Mouse (Mus musculus) heart, embryonic 15.5 days (tissue): ENCODE data around the gene Scnn1g. TPM values are rescaled to one million over a fixed set of nuclear protein-coding genes. Genes with fewer than 3 reads are reported as not detected.

Experiments used
- ATAC-seq: fragments of 200-750 bp; cut with Nextera tagmentation; replicated peaks from 2 replicates; pipeline ENCODE4 v1.8.0; 2017; ENCODE audit warnings: low read depth, moderate TSS enrichment; ENCODE audit not compliant: insufficient number of reproducible peaks, insufficient read depth, low FRiP score
- H3K27ac ChIP-seq: fragments of 300-500 bp; sonication (generic); 2 replicates; pipeline ENCODE4 v1.5.1; 2015; ENCODE audit warnings: mild to moderate bottlenecking, inconsistent platforms
- H3K27me3 ChIP-seq: fragments of 300-500 bp; sonication (generic); 2 replicates; pipeline ENCODE4 v1.6.1; 2015; ENCODE audit warnings: inconsistent platforms
- H3K36me3 ChIP-seq: fragments of 300-500 bp; sonication (generic); 2 replicates; pipeline ENCODE4 v1.6.1; 2015; ENCODE audit warnings: mild to moderate bottlenecking, inconsistent platforms
- H3K4me1 ChIP-seq: fragments of 300-500 bp; sonication (generic); replicated peaks from 2 replicates; pipeline ENCODE4 v1.6.1; 2015; ENCODE audit warnings: inconsistent platforms
- H3K4me2 ChIP-seq: fragments of 300-500 bp; sonication (generic); 2 replicates; pipeline ENCODE4 v1.6.1; 2015; ENCODE audit warnings: inconsistent platforms, mild to moderate bottlenecking, moderate library complexity
- H3K4me3 ChIP-seq: fragments of 300-500 bp; sonication (generic); 2 replicates; pipeline ENCODE4 v1.5.1; 2015; ENCODE audit warnings: mild to moderate bottlenecking, inconsistent platforms
- H3K9ac ChIP-seq: fragments of 300-500 bp; sonication (generic); 2 replicates; pipeline ENCODE4 v1.6.1; 2015; ENCODE audit warnings: mild to moderate bottlenecking, inconsistent platforms
- H3K9me3 ChIP-seq: fragments of 300-500 bp; sonication (generic); replicated peaks from 2 replicates; pipeline ENCODE4 v1.6.1; 2016; ENCODE audit warnings: inconsistent platforms
- WGBS: fragments of 180-500 bp; shearing (Covaris S2); methylation state at CpG from one replicate; pipeline ENCODE4 v1.1.7; 2015; ENCODE audit warnings: mixed read lengths; 5-methylcytosine and 5-hydroxymethylcytosine counted together
- polyA plus RNA-seq: library from polyadenylated mRNA; unstranded; fragments of >200 nt; fragmentation: Nextera tagmentation; extraction: Ambion mirVana; gene quantifications from 2 replicates; pipeline ENCODE4 v1.2.1, GENCODE M21; 2015

Gene Scnn1g
- polyA plus RNA-seq, result 0.25 and 0.77 TPM in 2 replicates

DNA sequence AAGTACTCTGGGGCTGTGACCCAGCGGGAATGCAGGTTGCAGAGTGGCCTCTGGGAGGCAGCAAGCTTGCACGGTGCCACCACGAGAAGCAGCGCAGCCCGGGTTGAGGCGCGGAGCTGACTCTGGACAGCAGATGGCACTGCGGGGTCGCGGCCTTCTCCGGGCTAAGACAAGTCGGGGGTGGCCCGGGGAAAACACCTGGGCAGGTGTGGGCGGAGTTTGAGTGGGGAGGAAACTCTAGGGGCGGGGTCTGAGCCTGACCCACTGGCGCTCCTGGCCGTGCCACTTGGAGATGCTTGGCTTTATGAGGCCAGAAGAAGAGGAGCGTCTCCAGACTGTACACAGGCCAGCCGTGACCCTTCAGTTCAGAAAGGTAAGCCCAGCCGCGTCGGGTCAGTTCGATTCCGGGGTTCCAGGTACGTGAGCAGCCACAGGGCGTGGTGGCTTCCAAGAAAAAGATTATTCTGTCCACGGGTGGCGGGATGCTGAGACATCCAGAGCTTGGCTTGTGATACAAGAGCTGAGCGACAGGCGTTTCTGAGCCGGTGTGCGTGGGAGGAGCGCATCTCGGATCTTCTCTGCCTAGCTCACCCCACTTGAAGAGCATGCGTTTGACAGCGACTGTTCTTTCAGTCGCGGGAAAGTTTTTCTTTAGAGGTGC lies at the start of gene Scnn1g:
Scnn1g (plus strand) TSS at position 309 of the 661 bp plus-strand sequence.
- peak; percentile 75; the same call in 1 of the 2 replicates for ATAC-seq
- peak within 1 kb of the TSS; percentile 66 for H3K4me2 ChIP-seq
- H3K4me3 ChIP-seq, result peak within 1 kb of the TSS; percentile 38
- H3K9me3 ChIP-seq, result no peaks in the 10 kb centered on the region
- peaks cover 54% of the 10 kb centered on the region for H3K27me3 ChIP-seq
- H3K36me3 ChIP-seq, result no peaks in the 10 kb centered on the region
- peak within 1 kb of the TSS; percentile 19 for H3K9ac ChIP-seq
- H3K27ac ChIP-seq, result no peak within 1 kb of the TSS
- 1% methylated on average over 38 of the region's 38 CpGs for WGBS
- H3K4me1 ChIP-seq, result peaks cover 9% of the 10 kb centered on the region

GRCm38 (mm10) chr7:121685140-121685984 lies 48.9 kb upstream of the Scnn1g start:
- Histone ChIP-seq H3K9ac (no peak overlapping the region), H3K27ac (no peak overlapping the region), H3K4me1 (no peaks in the 10 kb centered on the region), H3K4me3 (no peak overlapping the region), H3K9me3 (no peaks in the 10 kb centered on the region), H3K27me3 (no peaks in the 10 kb centered on the region), H3K36me3 (no peaks in the 10 kb centered on the region), H3K4me2 (no peak overlapping the region)
- no peak for ATAC-seq
- WGBS, result 83% methylated on average over 5 of the region's 5 CpGs

- Histone ChIP-seq H3K27ac (no peak overlapping the region), H3K4me2 (no peak overlapping the region), H3K4me1 (no peaks in the 10 kb centered on the region), H3K27me3 (no peaks in the 10 kb centered on the region), H3K9ac (no peak overlapping the region), H3K36me3 (no peaks in the 10 kb centered on the region), H3K4me3 (no peak overlapping the region), H3K9me3 (no peaks in the 10 kb centered on the region)
- ATAC-seq, result no peak
Measured at GRCm38 (mm10) chr7:121689338-121689737, 44.9 kb upstream of the Scnn1g start.

- H3K4me3 ChIP-seq, result no peak overlapping the region
- 84% methylated on average over 2 of the region's 2 CpGs for WGBS
- no peak overlapping the region for H3K4me2 ChIP-seq
- no peak overlapping the region for H3K27ac ChIP-seq
- no peaks in the 10 kb centered on the region for H3K9me3 ChIP-seq
- H3K9ac ChIP-seq, result no peak overlapping the region
- no peak for ATAC-seq
- no peaks in the 10 kb centered on the region for H3K4me1 ChIP-seq
- H3K36me3 ChIP-seq, result no peaks in the 10 kb centered on the region
- no peaks in the 10 kb centered on the region for H3K27me3 ChIP-seq
Measured at GRCm38 (mm10) chr7:121691803-121692202, 42.5 kb upstream of the Scnn1g start.

DNA sequence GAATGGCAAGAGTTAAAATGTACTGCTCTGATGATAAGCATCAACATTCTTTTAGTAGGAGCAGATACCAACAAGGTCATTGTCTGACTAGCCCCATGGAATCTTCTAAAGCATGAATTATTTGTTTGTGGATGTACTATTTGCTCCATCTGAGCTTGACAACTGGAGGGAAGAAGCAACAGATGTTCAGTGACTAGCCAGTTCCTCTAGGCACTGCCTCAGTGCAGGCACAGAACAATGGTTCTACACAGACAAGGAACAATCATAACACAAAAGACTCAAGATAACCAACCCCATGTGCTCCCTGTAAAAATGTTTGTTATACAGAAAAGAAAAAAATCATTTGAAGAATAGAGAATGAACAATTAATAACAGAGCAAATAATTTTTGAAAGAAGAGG lies 37.1 kb upstream of the Scnn1g start:
- no peaks in the 10 kb centered on the region for H3K36me3 ChIP-seq
- H3K27me3 ChIP-seq, result no peaks in the 10 kb centered on the region
- no peak overlapping the region for H3K27ac ChIP-seq
- H3K4me3 ChIP-seq, result no peak overlapping the region
- no peak overlapping the region for H3K9ac ChIP-seq
- H3K4me2 ChIP-seq, result no peak overlapping the region
- no peaks in the 10 kb centered on the region for H3K9me3 ChIP-seq
- no peak for ATAC-seq
- H3K4me1 ChIP-seq, result peaks cover 21% of the 10 kb centered on the region

- H3K4me3 ChIP-seq, result no peak overlapping the region
- no peaks in the 10 kb centered on the region for H3K36me3 ChIP-seq
- ATAC-seq, result no peak
- H3K9me3 ChIP-seq, result no peaks in the 10 kb centered on the region
- peaks cover 22% of the 10 kb centered on the region for H3K4me1 ChIP-seq
- 0 out of 2 replicates have a peak overlapping the region, but pooled peaks have one; percentile 1 for H3K27ac ChIP-seq
- H3K27me3 ChIP-seq, result no peaks in the 10 kb centered on the region
- WGBS, result 61% methylated on average over 1 of the region's 1 CpGs
- no peak overlapping the region for H3K9ac ChIP-seq
- H3K4me2 ChIP-seq, result no peak overlapping the region
Measured at GRCm38 (mm10) chr7:121697574-121697973, 36.7 kb upstream of the Scnn1g start.

DNA sequence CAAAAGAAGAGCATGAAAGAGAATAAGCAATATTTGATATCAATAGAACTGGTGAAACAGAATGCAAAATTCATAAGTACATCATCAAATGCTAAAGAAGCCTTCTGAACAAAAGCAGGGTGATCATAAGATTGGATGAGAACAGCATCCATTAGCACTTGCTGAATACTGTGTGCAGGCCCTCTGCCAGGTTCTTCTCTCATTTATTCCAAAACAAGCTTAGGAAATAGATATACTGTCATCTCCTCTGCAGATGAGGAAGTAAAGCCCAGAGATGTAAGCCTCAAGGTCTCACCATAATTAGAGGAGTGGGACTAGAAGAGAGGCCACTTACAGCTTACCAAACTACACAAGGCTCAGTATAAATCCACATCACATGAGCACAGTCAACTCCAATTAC lies 35.1 kb upstream of the Scnn1g start:
- no peak overlapping the region for H3K9ac ChIP-seq
- no peak overlapping the region for H3K4me3 ChIP-seq
- H3K4me1 ChIP-seq, result peaks cover 22% of the 10 kb centered on the region
- ATAC-seq, result no peak
- H3K27ac ChIP-seq, result no peak overlapping the region
- H3K27me3 ChIP-seq, result no peaks in the 10 kb centered on the region
- no peaks in the 10 kb centered on the region for H3K9me3 ChIP-seq
- no peak overlapping the region for H3K4me2 ChIP-seq
- H3K36me3 ChIP-seq, result no peaks in the 10 kb centered on the region

GRCm38 (mm10) chr7:121700480-121700879 lies 33.8 kb upstream of the Scnn1g start:
- H3K4me3 ChIP-seq, result no peak overlapping the region
- no peak overlapping the region for H3K9ac ChIP-seq
- H3K4me2 ChIP-seq, result no peak overlapping the region
- H3K27ac ChIP-seq, result no peak overlapping the region
- no peak for ATAC-seq
- H3K27me3 ChIP-seq, result no peaks in the 10 kb centered on the region
- H3K9me3 ChIP-seq, result no peaks in the 10 kb centered on the region
- H3K4me1 ChIP-seq, result peaks cover 34% of the 10 kb centered on the region
- 80% methylated on average over 3 of the region's 3 CpGs for WGBS
- H3K36me3 ChIP-seq, result no peaks in the 10 kb centered on the region

DNA sequence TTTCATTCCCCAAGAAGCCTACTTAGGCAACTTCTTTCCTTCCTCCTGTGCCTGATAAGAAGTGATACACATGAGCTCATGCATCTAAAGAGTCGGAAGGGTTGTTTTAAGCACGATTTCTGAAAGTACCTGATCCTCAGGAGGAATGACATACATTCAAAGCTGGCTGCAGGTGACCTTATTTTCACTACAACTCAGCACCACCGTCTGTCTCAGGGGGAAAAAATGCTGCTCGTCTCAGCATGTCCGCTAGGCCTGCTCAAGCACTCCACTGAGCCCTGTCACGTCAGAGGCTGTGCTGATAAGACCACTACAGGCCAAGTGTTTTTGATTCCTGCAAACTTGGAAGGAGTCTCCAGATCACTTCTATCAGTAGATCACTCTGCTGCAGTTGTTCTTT lies 32.3 kb upstream of the Scnn1g start:
- no peak for ATAC-seq
- H3K4me3 ChIP-seq, result no peak overlapping the region
- no peak overlapping the region for H3K27ac ChIP-seq
- no peaks in the 10 kb centered on the region for H3K9me3 ChIP-seq
- WGBS, result 13% methylated on average over 6 of the region's 6 CpGs
- no peak overlapping the region for H3K9ac ChIP-seq
- no peak overlapping the region for H3K4me2 ChIP-seq
- H3K36me3 ChIP-seq, result no peaks in the 10 kb centered on the region
- H3K4me1 ChIP-seq, result peaks cover 43% of the 10 kb centered on the region
- H3K27me3 ChIP-seq, result no peaks in the 10 kb centered on the region

DNA sequence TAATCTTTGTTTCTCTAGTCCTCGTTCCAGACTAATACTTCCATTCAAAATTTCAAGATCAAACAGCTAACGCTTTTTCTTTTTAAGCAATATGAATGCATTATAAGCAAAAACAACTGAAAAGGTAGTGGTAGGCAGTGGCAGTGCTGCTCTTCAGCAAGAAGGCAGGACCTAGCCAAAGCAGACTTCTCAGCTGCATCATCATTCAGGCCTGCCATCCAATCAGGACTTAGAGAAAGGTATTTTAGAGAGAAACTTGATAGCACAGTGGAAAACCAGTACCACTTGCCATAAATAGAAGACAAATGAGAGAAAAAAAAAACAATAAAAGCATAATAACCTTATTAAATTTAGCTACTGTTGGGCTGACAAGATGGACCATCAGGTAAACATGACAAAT lies 29.2 kb upstream of the Scnn1g start:
- WGBS, result 84% methylated on average over 2 of the region's 2 CpGs

DNA sequence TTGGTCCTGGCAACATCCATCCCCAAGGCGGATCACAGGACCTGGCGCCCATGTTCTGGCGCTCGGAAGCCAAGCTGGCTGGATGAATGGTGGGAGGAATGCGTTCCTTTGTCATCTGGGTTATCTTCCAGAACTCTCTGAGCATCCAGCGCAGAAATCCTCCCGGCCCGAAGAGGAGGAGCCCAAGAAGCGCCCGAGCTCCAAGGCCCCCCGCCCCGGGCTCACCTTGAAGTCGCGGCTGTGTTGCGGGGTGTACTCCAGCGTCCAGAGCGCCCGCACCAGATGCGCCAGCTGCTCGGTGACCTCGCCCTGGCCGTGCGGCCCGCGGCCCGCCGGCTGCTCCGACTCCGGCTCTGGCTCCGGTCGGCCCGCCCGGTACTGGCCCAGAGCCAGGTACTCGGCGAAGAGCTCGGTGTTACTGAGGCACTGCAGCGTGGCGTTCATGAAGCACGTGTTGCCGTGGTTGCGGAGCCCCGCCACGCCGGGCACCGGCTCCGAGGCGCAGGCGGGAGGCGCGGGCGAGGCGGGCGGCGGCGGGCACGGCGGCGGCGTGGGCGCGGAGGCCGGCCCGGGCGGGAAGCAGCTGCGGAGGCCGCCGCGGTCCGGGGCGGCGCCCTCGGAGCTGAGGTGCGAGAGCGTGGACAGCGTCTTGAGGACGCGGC lies 27.7 kb upstream of the Scnn1g start:
- WGBS, result under 1% methylated on average over 68 of the region's 77 CpGs
- Histone ChIP-seq H3K4me1 (peaks cover 28% of the 10 kb centered on the region), H3K4me3 (peak overlapping the region; percentile 68), H3K9me3 (no peaks in the 10 kb centered on the region), H3K9ac (peak overlapping the region; percentile 64), H3K27me3 (peaks cover 11% of the 10 kb centered on the region; the same call in 1 of the 2 replicates), H3K36me3 (no peaks in the 10 kb centered on the region), H3K27ac (peak overlapping the region; percentile 67), H3K4me2 (peak overlapping the region; percentile 99)
- ATAC-seq, result peak; percentile 57

More for the DNA sequence above, 29.2 kb upstream of the Scnn1g start:
- H3K27ac ChIP-seq, result no peak overlapping the region
- H3K4me3 ChIP-seq, result no peak overlapping the region
- ATAC-seq, result no peak
- no peaks in the 10 kb centered on the region for H3K9me3 ChIP-seq
- no peak overlapping the region for H3K9ac ChIP-seq
- no peak overlapping the region for H3K4me2 ChIP-seq
- H3K27me3 ChIP-seq, result 0 out of 2 replicates have a peak, but pooled peaks cover 8% of the 10 kb centered on the region
- H3K4me1 ChIP-seq, result peaks cover 33% of the 10 kb centered on the region
- no peaks in the 10 kb centered on the region for H3K36me3 ChIP-seq
